Mouse (Mus musculus) limb, embryonic 10.5 days (tissue): Measurements from ENCODE around the gene Snx21. TPM values are rescaled to one million over a fixed set of nuclear protein-coding genes. Genes with fewer than 3 reads are reported as not detected.

Experiments used
- DNase-seq: peaks from one replicate; pipeline ENCODE4 v3.0.0-alpha.2; 2017; ENCODE audit warnings: low spot score
- H3K27ac ChIP-seq: fragments of 300-500 bp; sonication (generic); 2 replicates; pipeline ENCODE4 v1.5.1; 2016; ENCODE audit warnings: mild to moderate bottlenecking
- H3K27me3 ChIP-seq: fragments of 300-500 bp; sonication (generic); 2 replicates; pipeline ENCODE4 v1.6.1; 2016; ENCODE audit warnings: low read depth, mild to moderate bottlenecking; ENCODE audit not compliant: poor library complexity, severe bottlenecking
- H3K36me3 ChIP-seq: fragments of 300-500 bp; sonication (generic); 2 replicates; pipeline ENCODE4 v1.6.1; 2016; ENCODE audit warnings: mild to moderate bottlenecking, moderate library complexity
- H3K4me1 ChIP-seq: fragments of 300-500 bp; sonication (generic); 2 replicates; pipeline ENCODE4 v1.6.1; 2016
- H3K4me3 ChIP-seq: fragments of 300-500 bp; sonication (generic); 2 replicates; pipeline ENCODE4 v1.5.1; 2016; ENCODE audit warnings: mild to moderate bottlenecking, moderate library complexity
- H3K9me3 ChIP-seq: fragments of 300-500 bp; sonication (generic); replicated peaks from 2 replicates; pipeline ENCODE4 v1.6.1; 2016; ENCODE audit warnings: mild to moderate bottlenecking
- WGBS: fragments of 180-500 bp; shearing (Covaris S2); methylation state at CpG from one replicate; pipeline ENCODE4 v1.1.7; 2016; 5-methylcytosine and 5-hydroxymethylcytosine counted together
- polyA plus RNA-seq: library from polyadenylated mRNA; unstranded; fragments of >200 nt; fragmentation: Nextera tagmentation; extraction: Ambion mirVana; gene quantifications from 2 replicates; pipeline ENCODE4 v1.2.1, GENCODE M21; 2016

Snx21 gene
- polyA plus RNA-seq, 1 experiment from 2014 or later: 12.2 TPM

DNA sequence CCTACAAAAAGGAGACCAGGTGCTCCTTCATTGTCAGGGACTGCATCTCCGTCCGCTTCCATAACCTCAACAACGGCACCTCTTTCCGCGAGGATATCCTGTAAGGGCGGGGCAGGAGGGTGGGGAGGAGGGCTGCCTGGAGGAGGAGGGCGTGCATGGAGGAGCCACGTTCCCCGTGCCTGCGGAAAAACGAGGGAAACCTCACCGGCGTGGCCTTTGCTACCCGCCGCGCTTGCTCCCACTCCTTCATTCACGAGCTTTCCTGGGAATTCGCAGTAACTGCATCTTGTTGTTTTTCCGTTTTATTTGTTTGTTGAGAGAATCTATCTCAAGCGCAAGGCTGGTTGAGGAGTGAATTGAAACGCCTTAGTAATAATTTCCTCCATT lies 19.7 kb downstream of the Snx21 start:
- no peaks in the 10 kb centered on the region for H3K27me3 ChIP-seq
- WGBS: 2% methylated on average over 21 of the region's 21 CpGs

GRCm38 (mm10) chr2:164806614-164807013 lies 21.0 kb downstream of the Snx21 start:
- no peaks in the 10 kb centered on the region for H3K9me3 ChIP-seq
- H3K27me3 ChIP-seq: no peaks in the 10 kb centered on the region
- no peak for DNase-seq
- peaks cover 27% of the 10 kb centered on the region for H3K36me3 ChIP-seq
- no peak overlapping the region for H3K4me3 ChIP-seq
- peaks cover 20% of the 10 kb centered on the region for H3K4me1 ChIP-seq
- H3K27ac ChIP-seq: no peak overlapping the region
- WGBS: 85% methylated on average over 7 of the region's 7 CpGs

More for the DNA sequence above, 19.7 kb downstream of the Snx21 start:
- H3K9me3 ChIP-seq: no peaks in the 10 kb centered on the region
- peaks cover 40% of the 10 kb centered on the region for H3K36me3 ChIP-seq
- H3K4me3 ChIP-seq: peak overlapping the region; percentile 89
- peaks cover 20% of the 10 kb centered on the region for H3K4me1 ChIP-seq
- DNase-seq: no peak
- peak overlapping the region; percentile 91 for H3K27ac ChIP-seq

DNA sequence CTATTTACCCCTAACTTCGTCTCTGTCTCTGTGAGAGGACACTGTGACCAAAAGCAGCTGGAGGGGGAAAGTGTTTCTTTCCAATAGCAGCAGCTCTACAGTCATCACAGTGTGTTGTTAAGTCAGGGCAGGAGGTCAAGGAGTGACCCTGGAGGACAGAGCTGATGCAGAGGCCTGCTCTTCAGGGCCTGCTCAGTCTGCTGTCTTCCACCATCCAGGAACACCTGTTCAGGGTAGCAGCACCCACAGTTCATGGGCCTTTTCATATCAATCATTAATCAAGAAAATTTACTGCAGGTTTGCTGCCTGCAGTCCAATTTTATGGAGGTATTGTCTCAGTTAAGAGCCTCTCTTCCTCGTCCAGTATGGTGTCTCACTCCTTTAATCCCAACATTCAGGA lies 27.9 kb downstream of the Snx21 start:
- Histone ChIP-seq H3K36me3 (peaks cover 15% of the 10 kb centered on the region), H3K27ac (no peak overlapping the region), H3K4me3 (no peak overlapping the region), H3K9me3 (no peaks in the 10 kb centered on the region), H3K27me3 (no peaks in the 10 kb centered on the region), H3K4me1 (no peaks in the 10 kb centered on the region)
- WGBS: 75% methylated on average over 2 of the region's 2 CpGs
- DNase-seq: no peak

- 90% methylated on average over 5 of the region's 5 CpGs for WGBS
- H3K27me3 ChIP-seq: no peaks in the 10 kb centered on the region
- peaks cover 9% of the 10 kb centered on the region for H3K36me3 ChIP-seq
- no peaks in the 10 kb centered on the region for H3K9me3 ChIP-seq
- no peak for DNase-seq
- no peaks in the 10 kb centered on the region for H3K4me1 ChIP-seq
- no peak overlapping the region for H3K4me3 ChIP-seq
- no peak overlapping the region for H3K27ac ChIP-seq
Observed at GRCm38 (mm10) chr2:164815348-164815747, 29.7 kb downstream of the Snx21 start.

DNA sequence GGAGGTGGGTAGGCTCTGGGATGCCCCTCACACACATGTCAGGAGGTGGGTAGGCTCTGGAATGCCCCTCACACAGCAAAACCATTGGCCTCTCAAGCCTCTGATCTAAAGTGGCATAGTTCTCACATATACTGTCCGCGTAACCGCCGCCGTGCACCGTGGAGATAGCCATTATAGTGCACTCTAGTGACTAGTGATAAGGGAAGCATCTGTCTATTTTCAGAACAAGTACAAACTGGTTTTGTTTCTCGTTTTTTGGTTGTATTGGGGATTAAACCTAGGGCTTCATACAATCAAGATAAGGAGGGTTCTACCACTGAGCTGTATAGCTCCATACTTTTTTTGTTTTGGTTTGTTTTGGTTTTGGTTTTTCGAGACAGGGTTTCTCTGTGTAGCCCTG lies 30.2 kb downstream of the Snx21 start:
- Histone ChIP-seq H3K4me3 (no peak overlapping the region), H3K27ac (no peak overlapping the region), H3K27me3 (no peaks in the 10 kb centered on the region), H3K9me3 (no peaks in the 10 kb centered on the region), H3K36me3 (peaks cover 14% of the 10 kb centered on the region), H3K4me1 (no peaks in the 10 kb centered on the region)
- no peak for DNase-seq
- 92% methylated on average over 8 of the region's 8 CpGs for WGBS

GRCm38 (mm10) chr2:164817206-164817605 lies 31.6 kb downstream of the Snx21 start:
- H3K36me3 ChIP-seq: peaks cover 24% of the 10 kb centered on the region

GRCm38 (mm10) chr2:164817703-164818102 lies 32.1 kb downstream of the Snx21 start:
- Histone ChIP-seq H3K4me3 (no peak overlapping the region), H3K4me1 (peaks cover 6% of the 10 kb centered on the region), H3K9me3 (no peaks in the 10 kb centered on the region), H3K36me3 (peaks cover 22% of the 10 kb centered on the region), H3K27me3 (no peaks in the 10 kb centered on the region), H3K27ac (no peak overlapping the region)
- 76% methylated on average over 5 of the region's 5 CpGs for WGBS
- no peak for DNase-seq

More at GRCm38 (mm10) chr2:164817206-164817605, 31.6 kb downstream of the Snx21 start:
- DNase-seq: no peak
- 92% methylated on average over 6 of the region's 6 CpGs for WGBS
- no peaks in the 10 kb centered on the region for H3K9me3 ChIP-seq
- peaks cover 1% of the 10 kb centered on the region for H3K4me1 ChIP-seq
- no peak overlapping the region for H3K27ac ChIP-seq
- H3K27me3 ChIP-seq: no peaks in the 10 kb centered on the region
- H3K4me3 ChIP-seq: no peak overlapping the region

- H3K27me3 ChIP-seq: no peaks in the 10 kb centered on the region
- H3K27ac ChIP-seq: no peak overlapping the region
- no peaks in the 10 kb centered on the region for H3K9me3 ChIP-seq
- H3K4me3 ChIP-seq: no peak overlapping the region
- H3K4me1 ChIP-seq: peaks cover 12% of the 10 kb centered on the region
- H3K36me3 ChIP-seq: peaks cover 39% of the 10 kb centered on the region
- no peak for DNase-seq
- WGBS: 85% methylated on average over 6 of the region's 6 CpGs
Observed at GRCm38 (mm10) chr2:164821060-164821459, 35.4 kb downstream of the Snx21 start.

- H3K27me3 ChIP-seq: no peaks in the 10 kb centered on the region
- peaks cover 56% of the 10 kb centered on the region for H3K36me3 ChIP-seq
- 1% methylated on average over 32 of the region's 32 CpGs for WGBS
- H3K4me1 ChIP-seq: peaks cover 12% of the 10 kb centered on the region
- peak; percentile 98 for DNase-seq
- H3K9me3 ChIP-seq: no peaks in the 10 kb centered on the region
- peak within 1 kb of the TSS; percentile 85 for H3K4me3 ChIP-seq
- H3K27ac ChIP-seq: peak within 1 kb of the TSS; percentile 85
Observed at GRCm38 (mm10) chr2:164822636-164823165, 37.1 kb downstream of the Snx21 start, which contains the start of gene Zswim1. Gene Zswim1, plus strand, starts transcription at chr2:164822686.

- Histone ChIP-seq H3K27ac (peak overlapping the region; percentile 85), H3K36me3 (peaks cover 60% of the 10 kb centered on the region), H3K27me3 (no peaks in the 10 kb centered on the region), H3K4me1 (peaks cover 12% of the 10 kb centered on the region), H3K9me3 (no peaks in the 10 kb centered on the region), H3K4me3 (peak overlapping the region; percentile 85)
- no peak for DNase-seq
- 4% methylated on average over 10 of the region's 10 CpGs for WGBS
Observed at GRCm38 (mm10) chr2:164823181-164823585, 37.6 kb downstream of the Snx21 start.

- H3K36me3 ChIP-seq: peaks cover 67% of the 10 kb centered on the region
Observed at GRCm38 (mm10) chr2:164823969-164824368, 38.3 kb downstream of the Snx21 start.

GRCm38 (mm10) chr2:164825521-164825920 lies 39.9 kb downstream of the Snx21 start:
- Histone ChIP-seq H3K4me1 (peaks cover 12% of the 10 kb centered on the region), H3K36me3 (peaks cover 61% of the 10 kb centered on the region), H3K27me3 (no peaks in the 10 kb centered on the region), H3K9me3 (no peaks in the 10 kb centered on the region), H3K27ac (no peak overlapping the region), H3K4me3 (no peak overlapping the region)
- DNase-seq: no peak
- 95% methylated on average over 17 of the region's 17 CpGs for WGBS

More at GRCm38 (mm10) chr2:164823969-164824368, 38.3 kb downstream of the Snx21 start:
- H3K9me3 ChIP-seq: no peaks in the 10 kb centered on the region
- 97% methylated on average over 4 of the region's 4 CpGs for WGBS
- no peaks in the 10 kb centered on the region for H3K27me3 ChIP-seq
- H3K4me1 ChIP-seq: peaks cover 12% of the 10 kb centered on the region
- H3K4me3 ChIP-seq: peak overlapping the region; percentile 85; the same call in 1 of the 2 replicates
- H3K27ac ChIP-seq: no peak overlapping the region
- DNase-seq: no peak

GRCm38 (mm10) chr2:164827146-164827850 lies 41.7 kb downstream of the Snx21 start:
- H3K27ac ChIP-seq: no peak overlapping the region
- 89% methylated on average over 16 of the region's 16 CpGs for WGBS
- peaks cover 10% of the 10 kb centered on the region for H3K4me1 ChIP-seq
- no peaks in the 10 kb centered on the region for H3K27me3 ChIP-seq
- H3K9me3 ChIP-seq: no peaks in the 10 kb centered on the region
- H3K36me3 ChIP-seq: peaks cover 47% of the 10 kb centered on the region
- H3K4me3 ChIP-seq: no peak overlapping the region; the same call in 1 of the 2 replicates
- no peak for DNase-seq
